Mouse (Mus musculus): ENCODE measurements around the gene Tmem59. TPM values are rescaled to one million over a fixed set of nuclear protein-coding genes. Genes with fewer than 3 reads are reported as not detected.

The Tmem59 gene
- polyA plus RNA-seq, 1 experiment = 174 TPM

DNA sequence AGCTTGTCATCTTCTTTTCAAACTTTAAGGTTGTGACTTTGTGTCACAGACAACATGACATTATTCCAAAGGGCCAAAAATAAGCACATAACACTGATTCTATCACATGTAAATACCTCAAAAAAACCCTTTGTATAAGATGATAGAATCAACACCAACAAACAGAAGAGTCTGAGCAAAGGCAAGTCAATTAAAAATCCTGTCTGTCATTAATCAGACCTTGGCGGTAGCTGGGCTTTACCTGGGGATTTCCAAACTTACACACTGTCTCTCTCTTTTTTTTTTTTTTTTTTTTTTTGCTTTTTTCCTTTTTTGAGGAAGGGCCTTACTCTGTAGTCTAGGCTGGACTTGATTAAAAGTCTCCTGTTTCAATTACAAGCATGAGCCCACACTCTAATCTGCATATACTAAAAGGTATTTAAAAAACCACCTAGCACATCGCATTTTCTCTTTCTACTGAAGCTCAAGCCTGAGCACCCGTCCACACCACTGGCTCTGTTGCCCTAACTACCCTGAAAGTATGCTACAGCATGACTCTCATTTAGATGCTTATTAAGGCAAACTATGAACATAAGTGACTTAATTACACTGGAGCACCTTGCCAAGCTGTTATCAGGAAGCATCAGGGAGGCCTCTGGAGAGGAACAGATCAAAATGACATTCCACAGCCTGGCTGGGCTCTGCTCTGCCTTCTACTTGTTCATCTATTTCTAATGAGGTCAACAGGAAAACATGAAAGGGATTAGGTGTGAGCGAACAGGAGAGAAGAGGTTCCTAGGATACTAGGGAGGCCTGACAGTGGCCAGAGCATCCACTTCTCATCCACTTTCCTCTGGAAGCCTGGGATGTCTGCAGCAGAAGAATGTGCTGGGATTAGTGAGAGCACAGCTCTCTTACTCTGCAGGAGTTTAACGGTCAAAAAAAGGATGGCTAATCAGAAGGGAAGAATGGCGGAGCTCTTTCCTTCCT is 65.5 kb downstream of the Tmem59 start:
- peaks cover 10% of the 10 kb centered on the region for H3K36me3 ChIP-seq (ENCODE audit: control insufficient read depth, insufficient read depth)
- no peak overlapping the region for H3ac ChIP-seq (ENCODE audit: control insufficient read depth, insufficient read length)
- H3K27me3 ChIP-seq (ENCODE audit: control insufficient read depth, insufficient read depth, insufficient read length) = no peaks in the 10 kb centered on the region
- no peaks in the 10 kb centered on the region for H3K79me2 ChIP-seq (ENCODE audit: control insufficient read depth, insufficient read depth)
- no peak for TF ChIP-seq POLR2A (IDR thresholded peaks at IDR 0.05; ENCODE audit: insufficient read length, low read depth)
- no peak for TF ChIP-seq CEBPB (IDR thresholded peaks at IDR 0.05; ENCODE audit: insufficient read depth, poor library complexity, severe bottlenecking)
- H3K4me3 ChIP-seq = no peak overlapping the region
- H3K4me2 ChIP-seq (ENCODE audit: low read depth) = no peak overlapping the region

DNA sequence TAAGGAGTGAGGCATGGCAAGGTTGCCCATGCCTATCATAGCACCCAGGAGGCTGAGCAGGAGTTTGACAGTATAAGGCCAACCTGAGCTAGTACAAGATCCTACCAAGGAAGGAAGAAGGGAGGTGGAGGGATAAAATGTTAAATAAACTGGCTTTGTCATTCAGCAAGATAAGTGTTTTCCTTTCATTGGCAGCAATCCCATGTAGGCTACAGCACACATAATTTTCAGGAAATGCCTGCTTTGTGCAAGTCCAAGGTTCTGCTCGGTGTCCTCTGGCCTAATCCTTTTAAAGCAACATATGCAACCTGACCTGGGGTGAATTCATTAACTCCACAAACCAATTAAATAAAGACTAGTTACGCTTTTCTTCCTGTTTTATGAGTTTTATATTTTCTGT is 67.2 kb downstream of the Tmem59 start:
- Histone ChIP-seq H3K36me3 (ENCODE audit: control insufficient read depth, insufficient read depth) (peaks cover 8% of the 10 kb centered on the region), H3K4me3 (no peak overlapping the region), H3K27me3 (ENCODE audit: control insufficient read depth, insufficient read depth, insufficient read length) (no peaks in the 10 kb centered on the region), H3K79me2 (ENCODE audit: control insufficient read depth, insufficient read depth) (peaks cover 12% of the 10 kb centered on the region), H3ac (ENCODE audit: control insufficient read depth, insufficient read length) (no peak overlapping the region), H3K4me2 (ENCODE audit: low read depth) (no peak overlapping the region)
- TF ChIP-seq TCF12 (IDR thresholded peaks at IDR 0.05; ENCODE audit: insufficient read depth, poor library complexity, severe bottlenecking) (no peak), MAX (IDR thresholded peaks at IDR 0.05; ENCODE audit: low read depth) (no peak), TCF3 (IDR thresholded peaks at IDR 0.05; ENCODE audit: insufficient read length, low read depth) (no peak), CEBPB (IDR thresholded peaks at IDR 0.05; ENCODE audit: insufficient read depth, poor library complexity, severe bottlenecking) (no peak), MYOG (IDR thresholded peaks at IDR 0.05; ENCODE audit: control insufficient read depth in 1 of 3, insufficient read depth in 1 of 3, insufficient read length in 2 of 3, low read depth in 2 of 3) (no peak), E2F4 (IDR thresholded peaks at IDR 0.05; ENCODE audit: insufficient read depth) (no peak), POLR2AphosphoS2 (IDR thresholded peaks at IDR 0.05; ENCODE audit: insufficient read length, low read depth) (no peak), MYOD1 (IDR thresholded peaks at IDR 0.05; ENCODE audit: control insufficient read depth in 1 of 3, insufficient read length in 2 of 3, low read depth in 2 of 3) (no peak), SRF (IDR thresholded peaks at IDR 0.05; ENCODE audit: control insufficient read depth, insufficient read length, low read depth) (no peak), USF1 (IDR thresholded peaks at IDR 0.05; ENCODE audit: low read depth) (no peak), REST (IDR thresholded peaks at IDR 0.05; ENCODE audit: insufficient read depth, insufficient read length) (no peak), POLR2A (IDR thresholded peaks at IDR 0.05; ENCODE audit: insufficient read length, low read depth) (no peak)

DNA sequence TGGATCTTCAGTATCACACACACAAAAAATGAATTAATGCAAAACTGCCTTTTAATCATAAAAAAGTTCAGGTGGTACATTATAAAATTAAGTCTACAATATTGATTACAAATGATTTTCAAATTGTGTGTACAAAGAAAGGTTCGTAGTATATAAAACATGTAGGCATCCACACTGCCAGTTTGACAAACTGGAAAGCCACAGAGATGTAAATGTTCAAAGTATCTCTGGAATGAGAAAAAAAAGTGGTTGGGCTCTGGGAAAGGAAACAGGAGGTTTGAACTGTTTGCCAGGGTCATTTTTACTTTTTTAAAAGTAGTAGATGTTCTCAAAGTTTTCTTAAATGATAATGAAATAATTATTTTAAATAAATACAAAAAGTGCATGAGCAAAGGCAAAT is 67.8 kb downstream of the Tmem59 start:
- H3K27me3 ChIP-seq (ENCODE audit: control insufficient read depth, insufficient read depth, insufficient read length) = no peaks in the 10 kb centered on the region
- peaks cover 8% of the 10 kb centered on the region for H3K36me3 ChIP-seq (ENCODE audit: control insufficient read depth, insufficient read depth)
- no peak overlapping the region for H3ac ChIP-seq (ENCODE audit: control insufficient read depth, insufficient read length)
- H3K4me3 ChIP-seq = no peak overlapping the region
- no peak for TF ChIP-seq TCF12 (IDR thresholded peaks at IDR 0.05; ENCODE audit: insufficient read depth, poor library complexity, severe bottlenecking)
- no peak for TF ChIP-seq E2F4 (IDR thresholded peaks at IDR 0.05; ENCODE audit: insufficient read depth)
- no peak for TF ChIP-seq POLR2A (IDR thresholded peaks at IDR 0.05; ENCODE audit: insufficient read length, low read depth)
- no peak for TF ChIP-seq POLR2AphosphoS2 (IDR thresholded peaks at IDR 0.05; ENCODE audit: insufficient read length, low read depth)
- no peak for TF ChIP-seq USF1 (IDR thresholded peaks at IDR 0.05; ENCODE audit: low read depth)
- no peak for TF ChIP-seq MYOD1 (IDR thresholded peaks at IDR 0.05; ENCODE audit: control insufficient read depth in 1 of 3, insufficient read length in 2 of 3, low read depth in 2 of 3)
- no peak for TF ChIP-seq CEBPB (IDR thresholded peaks at IDR 0.05; ENCODE audit: insufficient read depth, poor library complexity, severe bottlenecking)
- TF ChIP-seq REST (IDR thresholded peaks at IDR 0.05; ENCODE audit: insufficient read depth, insufficient read length) = no peak
- no peak for TF ChIP-seq MYOG (IDR thresholded peaks at IDR 0.05; ENCODE audit: control insufficient read depth in 1 of 3, insufficient read depth in 1 of 3, insufficient read length in 2 of 3, low read depth in 2 of 3)
- H3K79me2 ChIP-seq (ENCODE audit: control insufficient read depth, insufficient read depth) = peaks cover 12% of the 10 kb centered on the region
- no peak overlapping the region for H3K4me2 ChIP-seq (ENCODE audit: low read depth)

DNA sequence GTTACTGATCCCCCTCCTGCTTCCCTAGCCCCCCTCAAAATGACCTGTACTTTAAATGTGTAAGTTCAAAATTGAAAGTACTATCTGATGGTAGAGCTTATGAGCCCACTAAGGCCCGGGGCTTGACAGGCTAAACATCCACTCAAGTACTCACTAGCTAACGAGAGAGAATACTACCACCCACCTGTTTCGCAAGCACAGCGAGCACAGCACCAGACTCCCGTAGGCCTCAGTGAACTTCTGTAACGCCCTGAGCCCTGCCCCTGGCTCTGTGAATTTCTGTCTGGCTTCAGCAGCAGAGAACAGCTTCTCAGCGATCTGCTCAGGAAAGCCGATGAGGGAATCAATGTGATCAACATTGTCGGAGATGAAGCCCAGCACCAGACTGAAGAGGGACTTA is 68.9 kb downstream of the Tmem59 start:
- H3K4me3 ChIP-seq = no peak overlapping the region

More for the DNA sequence above, 68.9 kb downstream of the Tmem59 start:
- no peak overlapping the region for H3K4me2 ChIP-seq (ENCODE audit: low read depth)
- TF ChIP-seq USF1 (IDR thresholded peaks at IDR 0.05; ENCODE audit: low read depth) (no peak), MYOG (IDR thresholded peaks at IDR 0.05; ENCODE audit: control insufficient read depth in 1 of 3, insufficient read depth in 1 of 3, insufficient read length in 2 of 3, low read depth in 2 of 3) (no peak), E2F4 (IDR thresholded peaks at IDR 0.05; ENCODE audit: insufficient read depth) (no peak), POLR2A (IDR thresholded peaks at IDR 0.05; ENCODE audit: insufficient read length, low read depth) (no peak), TCF3 (IDR thresholded peaks at IDR 0.05; ENCODE audit: insufficient read length, low read depth) (no peak), MAX (IDR thresholded peaks at IDR 0.05; ENCODE audit: low read depth) (no peak), MYOD1 (IDR thresholded peaks at IDR 0.05; ENCODE audit: control insufficient read depth in 1 of 3, insufficient read length in 2 of 3, low read depth in 2 of 3) (no peak), TCF12 (IDR thresholded peaks at IDR 0.05; ENCODE audit: insufficient read depth, poor library complexity, severe bottlenecking) (no peak), CEBPB (IDR thresholded peaks at IDR 0.05; ENCODE audit: insufficient read depth, poor library complexity, severe bottlenecking) (no peak), REST (IDR thresholded peaks at IDR 0.05; ENCODE audit: insufficient read depth, insufficient read length) (no peak), POLR2AphosphoS2 (IDR thresholded peaks at IDR 0.05; ENCODE audit: insufficient read length, low read depth) (no peak), SRF (IDR thresholded peaks at IDR 0.05; ENCODE audit: control insufficient read depth, insufficient read length, low read depth) (no peak)
- H3K79me2 ChIP-seq (ENCODE audit: control insufficient read depth, insufficient read depth) = peaks cover 20% of the 10 kb centered on the region
- no peak overlapping the region for H3ac ChIP-seq (ENCODE audit: control insufficient read depth, insufficient read length)
- H3K36me3 ChIP-seq (ENCODE audit: control insufficient read depth, insufficient read depth) = peaks cover 8% of the 10 kb centered on the region
- H3K27me3 ChIP-seq (ENCODE audit: control insufficient read depth, insufficient read depth, insufficient read length) = no peaks in the 10 kb centered on the region

Data from myocyte (in vitro differentiated cells).